Mouse (Mus musculus): ENCODE data around the gene Pianp.

DNA sequence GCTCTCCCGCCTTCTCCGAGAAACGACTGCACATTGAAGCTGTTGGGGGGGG lies 12.5 kb downstream of the Pianp start, which contains the start of gene Zfp384:
- TF ChIP-seq CTCF (IDR thresholded peaks at IDR 0.05; ENCODE audit: low read depth, low read length) (no peak), POLR2A (IDR thresholded peaks at IDR 0.05; ENCODE audit: insufficient read depth, low read length) (no peak), EP300 (IDR thresholded peaks at IDR 0.05; ENCODE audit: insufficient read depth, low read depth, low read length) (no peak)
